In genomic region chr6:146190006-146190405, GRCm38 (mm10) we compare ENCODE assay signal across 13 mouse cellular contexts.
A peak's percentile ranks its signal among the peaks of the same experiment; 100 is the strongest.
DNase-seq lines count a peak whose midpoint lies in the region; ATAC-seq lines count a peak whose summit lies in the region.
"Had no signal": no experiment of that assay in that cellular context is flagged by ENCODE, and none has a peak within 500 bp of the region (broad histone marks: within the 10 kb centered on the region; RNA-seq: fewer than 3 reads in every experiment).

No protein-coding gene starts in this region.

- DNase-seq in kidney, postnatal 36 days = no peak
- DNase-seq in lung, postnatal 10 days = peak; percentile 30
- no peak for DNase-seq in lung, postnatal 14 days
- peak; percentile 31 for DNase-seq in embryonic facial prominence, embryonic 10.5 days (ENCODE audit: low spot score)
- peak; percentile 46 for DNase-seq in neural tube, embryonic 11.5 days (ENCODE audit: low spot score)
- DNase-seq in heart, postnatal 36 days = no peak
- no peak for DNase-seq in left cerebral cortex, adult 8-10 months (ENCODE audit: low spot score in 2 of 2)
- DNase-seq: cerebellum, postnatal 36 days had no signal

- H3K4me1 ChIP-seq in kidney, embryonic 14.5 days (ENCODE audit: control insufficient read depth, insufficient read depth, low read length) = peaks cover 12% of the 10 kb centered on the region
- peaks cover 7% of the 10 kb centered on the region; the same call in 1 of the 2 replicates for H3K4me1 ChIP-seq in embryonic facial prominence, embryonic 10.5 days
- no peaks in the 10 kb centered on the region for H3K4me1 ChIP-seq in neural tube, embryonic 11.5 days (ENCODE audit: control insufficient read depth, insufficient read depth, low read length)
- H3K4me1 ChIP-seq: heart, embryonic 10.5 days; hindbrain, embryonic 15.5 days; liver, embryonic 15.5 days; midbrain, embryonic 12.5 days had no signal

- H3K4me3 ChIP-seq in kidney, embryonic 14.5 days (ENCODE audit: low read length) = no peak overlapping the region
- no peak overlapping the region for H3K4me3 ChIP-seq in embryonic facial prominence, embryonic 10.5 days
- no peak overlapping the region for H3K4me3 ChIP-seq in neural tube, embryonic 11.5 days (ENCODE audit: low read depth, low read length)
- H3K4me3 ChIP-seq: heart, embryonic 10.5 days; hindbrain, embryonic 15.5 days; liver, embryonic 15.5 days; midbrain, embryonic 12.5 days had no signal

- peak; percentile 82; the same call in 1 of the 2 replicates for ATAC-seq in kidney, embryonic 14.5 days (ENCODE audit: low FRiP score, low TSS enrichment)
- ATAC-seq in neural tube, embryonic 11.5 days (ENCODE audit: insufficient read depth, low FRiP score, low TSS enrichment) = no peak

- H3K9me3 ChIP-seq in kidney, embryonic 14.5 days (ENCODE audit: control insufficient read depth, low read length) = no peaks in the 10 kb centered on the region
- H3K9me3 ChIP-seq in embryonic facial prominence, embryonic 10.5 days = no peaks in the 10 kb centered on the region
- H3K9me3 ChIP-seq in neural tube, embryonic 11.5 days (ENCODE audit: control insufficient read depth, low read length) = no peaks in the 10 kb centered on the region
- H3K9me3 ChIP-seq: hindbrain, embryonic 15.5 days; liver, embryonic 15.5 days had no signal

- peak overlapping the region; percentile 24 for H3K4me2 ChIP-seq in kidney, embryonic 14.5 days (replicated peaks; ENCODE audit: low read depth, low read length)
- H3K4me2 ChIP-seq in neural tube, embryonic 11.5 days (ENCODE audit: low read depth) = no peak overlapping the region
- H3K4me2 ChIP-seq: hindbrain, embryonic 15.5 days; liver, embryonic 15.5 days; midbrain, embryonic 12.5 days had no signal

- intact Hi-C loops in heart, postnatal 36 days (cut with DNase I) = no loop called here

- no peaks in the 10 kb centered on the region for H3K36me3 ChIP-seq in kidney, embryonic 14.5 days (ENCODE audit: control insufficient read depth, insufficient read depth, low read length)
- no peaks in the 10 kb centered on the region; the same call in 1 of the 2 replicates for H3K36me3 ChIP-seq in embryonic facial prominence, embryonic 10.5 days (replicated peaks)
- H3K36me3 ChIP-seq in neural tube, embryonic 11.5 days (ENCODE audit: control insufficient read depth, insufficient read depth, low read length) = no peaks in the 10 kb centered on the region
- H3K36me3 ChIP-seq: liver, embryonic 15.5 days; midbrain, embryonic 12.5 days had no signal

- H3K27me3 ChIP-seq in kidney, embryonic 14.5 days (ENCODE audit: control insufficient read depth, insufficient read depth, low read length) = no peaks in the 10 kb centered on the region
- H3K27me3 ChIP-seq in embryonic facial prominence, embryonic 10.5 days (replicated peaks; ENCODE audit: low read depth, poor library complexity, severe bottlenecking) = no peaks in the 10 kb centered on the region
- H3K27me3 ChIP-seq in neural tube, embryonic 11.5 days (ENCODE audit: control insufficient read depth, insufficient read depth, low read length) = no peaks in the 10 kb centered on the region
- H3K27me3 ChIP-seq: hindbrain, embryonic 15.5 days; liver, embryonic 15.5 days; midbrain, embryonic 12.5 days had no signal

- H3K27ac ChIP-seq in kidney, embryonic 14.5 days (ENCODE audit: low read depth, low read length) = no peak overlapping the region
- no peak overlapping the region for H3K27ac ChIP-seq in embryonic facial prominence, embryonic 10.5 days (replicated peaks)
- no peak overlapping the region for H3K27ac ChIP-seq in neural tube, embryonic 11.5 days (ENCODE audit: low read depth, low read length)
- H3K27ac ChIP-seq: heart, embryonic 10.5 days; hindbrain, embryonic 15.5 days; liver, embryonic 15.5 days; midbrain, embryonic 12.5 days had no signal

- WGBS in kidney, embryonic 14.5 days = 12% methylated on average over 8 of the region's 8 CpGs
- WGBS in embryonic facial prominence, embryonic 10.5 days = 71% methylated on average over 8 of the region's 8 CpGs
- WGBS in neural tube, embryonic 11.5 days = 44% methylated on average over 8 of the region's 8 CpGs

- no peak overlapping the region for H3K9ac ChIP-seq in kidney, embryonic 14.5 days (ENCODE audit: low read depth, low read length)
- no peak overlapping the region for H3K9ac ChIP-seq in neural tube, embryonic 11.5 days (ENCODE audit: low read length)
- H3K9ac ChIP-seq: hindbrain, embryonic 15.5 days; liver, embryonic 15.5 days; midbrain, embryonic 12.5 days had no signal

Comparison
In these comparisons a context has a peak if more than half of its experiments do, and no peak if none do; other contexts are left out.
1. DNase-seq: peak in lung, postnatal 10 days (single experiment), embryonic facial prominence, embryonic 10.5 days (single experiment) and neural tube, embryonic 11.5 days (single experiment); none in kidney, postnatal 36 days (0 of 2), lung, postnatal 14 days (single experiment), heart, postnatal 36 days (0 of 2) and left cerebral cortex, adult 8-10 months (0 of 2).